Comparison of ENCODE assay signal across 7 mouse cellular contexts in genomic region chr5:65106876-65107772, GRCm38 (mm10). TPM values are rescaled to one million over a fixed set of nuclear protein-coding genes. Genes with fewer than 3 reads are reported as not detected.
DNase-seq lines count a peak whose midpoint lies in the region; ATAC-seq lines count a peak whose summit lies in the region.

Gene Klhl5, plus strand, starts transcription at chr5:65107539.

- peak; percentile 71 for ATAC-seq in granulocyte monocyte progenitor cell, adult 5-6 weeks (replicated peaks; ENCODE audit: poor library complexity, severe bottlenecking)
- peak; percentile 94 for ATAC-seq in midbrain, embryonic 11.5 days (ENCODE audit: low FRiP score)

- no peaks in the 10 kb centered on the region for H3K9me3 ChIP-seq in embryonic facial prominence, embryonic 10.5 days
- H3K9me3 ChIP-seq in midbrain, embryonic 11.5 days (ENCODE audit: control insufficient read depth, low read length): no peaks in the 10 kb centered on the region

- peak within 1 kb of the TSS; percentile 93 for H3K27ac ChIP-seq in embryonic facial prominence, embryonic 10.5 days (replicated peaks)
- peak within 1 kb of the TSS; percentile 35; the same call in 1 of the 2 replicates for H3K27ac ChIP-seq in midbrain, embryonic 11.5 days (ENCODE audit: low read depth, low read length)

- DNase-seq in adrenal gland, postnatal 10 days: peak; percentile 97
- peak; percentile 95 for DNase-seq in embryonic facial prominence, embryonic 10.5 days (ENCODE audit: low spot score)
- DNase-seq in kidney, adult 11 months: peak; percentile 90
- peak; percentile 94 for DNase-seq in left cerebral cortex, postnatal 4 days
- peak; percentile 98 for DNase-seq in midbrain, embryonic 11.5 days (ENCODE audit: low spot score, missing footprints)
- DNase-seq in skeletal muscle tissue, adult 2 months (ENCODE audit: low read depth, low spot score): peak; percentile 76

- H3K4me2 ChIP-seq in midbrain, embryonic 11.5 days: peak within 1 kb of the TSS; percentile 44

- WGBS in embryonic facial prominence, embryonic 10.5 days: 4% methylated on average over 55 of the region's 56 CpGs
- WGBS in midbrain, embryonic 11.5 days: 4% methylated on average over 46 of the region's 56 CpGs

- peak within 1 kb of the TSS; percentile 73 for H3K9ac ChIP-seq in midbrain, embryonic 11.5 days (ENCODE audit: low read length)

- H3K4me1 ChIP-seq in embryonic facial prominence, embryonic 10.5 days: peaks cover 17% of the 10 kb centered on the region
- H3K4me1 ChIP-seq in midbrain, embryonic 11.5 days (ENCODE audit: control insufficient read depth, insufficient read depth, low read length): no peaks in the 10 kb centered on the region

- H3K36me3 ChIP-seq in embryonic facial prominence, embryonic 10.5 days (replicated peaks): no peaks in the 10 kb centered on the region
- H3K36me3 ChIP-seq in midbrain, embryonic 11.5 days (ENCODE audit: control insufficient read depth, insufficient read depth, low read length): no peaks in the 10 kb centered on the region

- intact Hi-C loops in left cerebral cortex, postnatal 4 days (cut with DNase I): no loop called here

- H3K4me3 ChIP-seq in embryonic facial prominence, embryonic 10.5 days: peak within 1 kb of the TSS; percentile 85
- H3K4me3 ChIP-seq in midbrain, embryonic 11.5 days (ENCODE audit: low read depth, low read length): peak within 1 kb of the TSS; percentile 77

- H3K27me3 ChIP-seq in embryonic facial prominence, embryonic 10.5 days (replicated peaks; ENCODE audit: low read depth, poor library complexity, severe bottlenecking): no peaks in the 10 kb centered on the region
- H3K27me3 ChIP-seq in midbrain, embryonic 11.5 days (ENCODE audit: control insufficient read depth, insufficient read depth, low read length): no peaks in the 10 kb centered on the region

RNA-seq across cellular contexts. Expression of gene Klhl5, which starts in this region (rescaled TPM):
- 10 to 100 TPM; 46.9 to 56.9 TPM for total RNA-seq in adrenal gland, postnatal 10 days (2021)
- polyA plus RNA-seq in embryonic facial prominence, embryonic 10.5 days (2016; fragmentation: Nextera tagmentation; extraction: Ambion mirVana): 10.4 and 13.0 TPM in 2 replicates
- total RNA-seq in granulocyte monocyte progenitor cell, adult 5-6 weeks (2014; fragmentation: Nextera tagmentation): 96.8 and 101 TPM in 2 replicates
- 73.9 and 75.1 TPM in 2 replicates for total RNA-seq in granulocyte monocyte progenitor cell, adult 5-6 weeks (2017)
- total RNA-seq in left cerebral cortex, postnatal 4 days (2021): 10 to 100 TPM; 73.2 to 80.2 TPM
- polyA plus RNA-seq in midbrain, embryonic 11.5 days (2014; fragmentation: Nextera tagmentation; extraction: Ambion mirVana): 18.7 and 20.6 TPM in 2 replicates

Comparison
In these comparisons a context has a peak if more than half of its experiments do, and no peak if none do; other contexts are left out.
1. Peak in every context shown above with its lines: DNase-seq, ATAC-seq, H3K4me3 ChIP-seq and H3K27ac ChIP-seq.